Mouse (Mus musculus) left cerebral cortex, adult 9 months (tissue): ENCODE data around the gene Gli3.

ENCODE experiments used
- DNase-seq, 2 experiments: peaks; one replicate each; pipeline ENCODE4 v3.0.0; 2022; ENCODE audit warnings: low spot score in 2 of 2

The Gli3 gene

GRCm38 (mm10) chr13:15721446-15721845 lies 258.4 kb downstream of the Gli3 start:
- DNase-seq, result no peak

DNA sequence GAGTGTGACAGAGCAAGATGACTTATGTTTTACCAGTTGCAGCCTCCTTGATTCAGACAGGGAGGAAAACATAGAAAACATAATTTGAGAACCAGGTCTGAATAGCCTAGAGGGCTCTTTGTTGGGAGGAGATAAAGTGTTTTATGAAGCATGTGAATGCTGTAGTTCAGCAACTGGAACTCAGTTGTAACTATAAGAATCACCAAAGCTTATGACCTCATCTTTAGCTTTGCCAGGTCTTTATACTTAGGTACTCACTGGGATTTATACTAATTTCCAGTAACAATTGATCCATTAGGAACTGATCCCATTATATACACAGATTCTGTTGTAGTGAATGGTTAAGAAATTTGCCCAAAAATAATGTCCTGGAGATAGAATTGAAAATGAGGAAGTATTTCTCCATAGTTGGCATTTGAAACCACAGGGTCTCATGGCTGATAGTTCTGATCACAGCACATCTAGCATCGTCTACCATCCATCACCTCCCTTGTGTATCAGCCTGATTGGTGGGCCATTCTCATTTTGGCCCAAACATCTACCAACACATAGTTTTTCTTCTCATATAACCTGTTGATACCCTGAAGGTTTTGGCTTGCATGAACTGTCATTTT lies 259.8 kb downstream of the Gli3 start:
- no peak for DNase-seq

- no peak for DNase-seq
Observed at GRCm38 (mm10) chr13:15724723-15725122, 261.7 kb downstream of the Gli3 start.

DNA sequence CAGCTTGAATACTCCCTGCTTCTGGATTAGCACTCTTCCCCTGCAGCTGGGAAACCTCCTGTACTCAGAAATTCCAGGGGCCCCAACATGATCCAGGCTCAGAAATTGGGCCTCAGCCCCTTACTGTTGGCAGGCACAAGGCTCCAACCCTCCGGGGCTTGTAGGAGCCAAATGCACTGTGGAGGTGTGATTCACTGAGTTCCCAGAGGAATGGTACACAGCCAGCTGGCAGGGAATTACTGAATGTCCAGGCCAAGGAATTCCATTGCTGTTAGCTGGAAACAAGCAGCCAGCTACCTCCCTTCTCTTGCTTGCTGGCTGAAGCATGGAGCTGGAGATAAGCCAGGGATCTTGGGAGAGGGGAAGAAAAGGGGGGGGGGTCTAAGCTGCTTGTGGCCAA lies 278.7 kb downstream of the Gli3 start:
- DNase-seq, result peak in 1 of 2 experiments; percentile 68

GRCm38 (mm10) chr13:15742308-15742707 lies 279.3 kb downstream of the Gli3 start:
- DNase-seq, result no peak

- no peak for DNase-seq
Observed at GRCm38 (mm10) chr13:15742777-15743176, 279.7 kb downstream of the Gli3 start.

GRCm38 (mm10) chr13:15758835-15759632 lies 296.0 kb downstream of the Gli3 start:
- DNase-seq, result peak; percentile 59 to 93

DNA sequence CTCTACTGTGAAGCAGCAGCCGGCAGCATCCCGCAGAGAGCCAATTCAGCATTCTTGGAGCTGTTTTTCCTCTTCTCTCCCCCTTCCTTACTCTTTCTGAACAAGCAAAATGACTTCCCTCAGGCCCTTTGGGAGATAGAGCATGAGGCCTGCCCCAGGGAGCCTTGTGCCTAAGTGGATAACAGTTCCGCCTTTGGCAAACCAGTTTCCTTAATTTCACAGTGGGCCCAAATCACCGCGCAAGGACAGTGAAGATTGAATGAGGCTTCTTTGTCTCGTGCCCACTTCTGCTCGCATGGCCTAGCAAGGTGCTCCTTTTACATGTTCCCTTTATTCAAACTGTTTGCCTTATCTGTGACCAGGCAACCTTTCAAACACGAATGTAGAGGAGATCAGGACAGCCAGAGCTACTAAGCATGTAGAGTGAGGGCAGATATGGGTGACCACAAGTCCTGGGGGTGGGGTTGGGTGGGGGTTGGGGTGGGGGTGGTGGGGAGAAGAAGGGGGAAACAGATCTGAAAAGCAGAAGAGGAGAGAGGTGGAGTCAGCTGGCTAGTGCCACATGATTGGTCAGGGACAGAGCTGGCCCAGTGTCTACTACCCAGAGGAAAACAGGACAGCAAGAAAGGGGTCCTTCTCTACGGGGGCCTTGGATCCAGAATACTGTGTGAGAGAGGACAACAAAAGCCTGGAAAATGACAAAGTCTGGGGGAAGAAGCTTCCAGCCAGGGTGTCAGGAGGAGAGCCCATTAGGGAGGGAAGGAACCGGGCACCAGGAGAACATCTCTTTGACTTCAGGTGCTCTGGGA lies 296.8 kb downstream of the Gli3 start:
- DNase-seq, result no peak

DNA sequence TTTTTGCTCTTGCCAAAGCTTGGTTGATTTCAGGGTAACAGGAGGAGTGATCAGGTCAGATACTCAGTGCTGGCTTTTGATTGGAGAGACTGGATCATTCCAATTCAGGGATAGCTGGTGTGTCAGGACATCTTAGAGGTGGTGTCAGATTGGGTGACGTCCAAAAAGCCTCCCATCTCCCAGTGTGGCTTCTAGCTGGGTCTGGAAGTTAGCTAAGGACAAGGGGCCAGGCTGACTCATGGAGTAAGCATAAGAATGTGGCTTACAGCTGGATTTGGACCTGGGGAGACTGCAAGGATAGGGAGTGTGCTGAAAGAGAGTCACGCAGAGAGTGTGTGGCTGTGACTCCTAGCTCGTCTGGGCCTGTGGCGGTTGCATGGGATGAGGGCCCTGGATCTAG lies 299.3 kb downstream of the Gli3 start:
- DNase-seq, result no peak

DNA sequence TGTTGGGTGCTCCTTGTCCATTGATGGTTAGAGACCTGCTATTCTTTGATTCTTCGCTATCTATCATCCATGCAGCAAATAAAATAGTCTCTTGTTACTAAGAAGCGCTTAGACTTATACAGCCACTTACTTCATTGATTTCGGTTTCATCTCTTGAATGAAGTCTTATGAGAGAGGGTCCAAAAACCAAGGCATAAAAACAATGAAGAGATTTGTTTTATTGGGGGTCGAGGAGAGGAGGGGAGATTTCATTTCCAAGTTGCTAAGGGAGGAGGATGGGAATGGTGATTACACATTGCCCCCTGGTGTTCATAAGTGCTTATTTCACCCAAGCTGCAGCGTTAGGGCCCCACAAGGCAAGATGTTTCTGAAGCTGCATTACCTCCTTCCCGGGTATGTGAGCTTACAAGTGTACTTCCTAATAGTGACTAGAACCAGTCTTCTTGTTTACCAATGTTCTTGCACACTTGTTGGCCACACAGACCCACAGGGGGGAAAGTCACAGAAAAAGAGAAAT lies 299.9 kb downstream of the Gli3 start:
- peak in 1 of 2 experiments; percentile 45 for DNase-seq

GRCm38 (mm10) chr13:15777624-15778023 lies 314.6 kb downstream of the Gli3 start:
- peak; percentile 52 to 67 for DNase-seq
